Mouse (Mus musculus) heart, postnatal 10 days (tissue): Measurements from ENCODE around the gene Adgra1. TPM values are rescaled to one million over a fixed set of nuclear protein-coding genes. Genes with fewer than 3 reads are reported as not detected.

Experiments
- DNase-seq, 2 experiments: peaks; one replicate each; pipeline ENCODE4 v3.0.0; 2021
- intact Hi-C: fragments of 180-260 bp; cut with DNase I; formaldehyde crosslinking; loops from one replicate; pipeline ENCODE4 v1.15.1; 2025
- total RNA-seq, 2 experiments: library from RNA; stranded (reverse); gene quantifications; 2 replicates each; pipeline ENCODE4 v1.2.3; 2021

The Adgra1 gene
- total RNA-seq, 2 experiments from 2014 or later, result not detected

GRCm38 (mm10) chr7:139901981-139902380 is 68.0 kb downstream of the Adgra1 start:
- intact Hi-C loops, result no loop called here
- DNase-seq, result no peak

DNA sequence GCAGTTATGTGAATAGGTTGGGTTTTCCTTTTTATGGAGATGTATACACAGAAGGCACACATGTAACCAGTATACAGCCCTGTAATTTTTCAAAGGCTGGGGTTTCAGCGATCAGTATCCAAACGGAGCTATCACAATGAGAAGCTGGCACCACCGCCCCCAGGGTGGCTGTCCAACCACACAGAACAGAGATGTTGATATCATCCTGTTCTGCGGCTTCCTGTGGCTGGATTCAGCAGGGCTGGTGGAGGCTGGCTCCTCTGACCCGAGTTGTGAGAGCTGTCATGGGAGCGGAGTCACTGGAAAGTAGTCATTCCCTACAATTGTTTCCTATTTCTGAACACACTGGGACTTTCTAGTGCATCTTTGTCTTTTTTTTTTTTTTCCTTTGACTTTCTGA is 71.3 kb downstream of the Adgra1 start:
- no peak for DNase-seq
- intact Hi-C loops, result loop anchor here (2.0 to 5.0 kb wide), 2 partner anchors 90 to 157 kb away; no protein-coding TSS in a partner anchor

DNA sequence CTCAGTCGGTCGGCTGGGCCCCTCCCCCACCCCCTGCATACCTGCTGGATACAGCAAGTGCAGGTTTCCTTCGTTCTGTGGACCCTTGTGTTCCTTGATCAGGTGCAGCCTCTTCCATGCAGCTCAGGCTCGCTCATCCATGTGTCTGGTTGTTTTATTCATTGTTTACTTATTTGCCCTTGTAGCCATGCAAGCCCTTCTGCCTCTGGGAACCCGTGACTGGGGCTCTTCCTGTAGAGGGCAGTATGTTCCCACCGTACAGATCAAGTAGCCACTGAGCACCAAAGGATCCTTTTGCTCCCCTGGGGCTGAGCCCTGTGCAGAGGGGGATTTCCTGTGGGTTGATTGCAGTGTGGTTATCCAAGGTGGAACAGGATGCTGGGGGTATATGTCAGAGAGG is 71.7 kb downstream of the Adgra1 start:
- intact Hi-C loops, result loop anchor here (2.0 to 5.0 kb wide), 2 partner anchors 89 to 157 kb away; no protein-coding TSS in a partner anchor

GRCm38 (mm10) chr7:139908176-139908575 is 74.2 kb downstream of the Adgra1 start:
- peak in 1 of 2 experiments; percentile 6 for DNase-seq
- intact Hi-C loops, result loop anchor here (5.0 kb wide), 1 partner anchor 154 kb away; no protein-coding TSS in a partner anchor

More for the DNA sequence above, 71.7 kb downstream of the Adgra1 start:
- DNase-seq, result peak; percentile 36 to 55

GRCm38 (mm10) chr7:139909469-139909868 is 75.5 kb downstream of the Adgra1 start:
- no peak for DNase-seq
- intact Hi-C loops, result loop anchor here (5.0 kb wide), 1 partner anchor 153 kb away; no protein-coding TSS in a partner anchor

DNA sequence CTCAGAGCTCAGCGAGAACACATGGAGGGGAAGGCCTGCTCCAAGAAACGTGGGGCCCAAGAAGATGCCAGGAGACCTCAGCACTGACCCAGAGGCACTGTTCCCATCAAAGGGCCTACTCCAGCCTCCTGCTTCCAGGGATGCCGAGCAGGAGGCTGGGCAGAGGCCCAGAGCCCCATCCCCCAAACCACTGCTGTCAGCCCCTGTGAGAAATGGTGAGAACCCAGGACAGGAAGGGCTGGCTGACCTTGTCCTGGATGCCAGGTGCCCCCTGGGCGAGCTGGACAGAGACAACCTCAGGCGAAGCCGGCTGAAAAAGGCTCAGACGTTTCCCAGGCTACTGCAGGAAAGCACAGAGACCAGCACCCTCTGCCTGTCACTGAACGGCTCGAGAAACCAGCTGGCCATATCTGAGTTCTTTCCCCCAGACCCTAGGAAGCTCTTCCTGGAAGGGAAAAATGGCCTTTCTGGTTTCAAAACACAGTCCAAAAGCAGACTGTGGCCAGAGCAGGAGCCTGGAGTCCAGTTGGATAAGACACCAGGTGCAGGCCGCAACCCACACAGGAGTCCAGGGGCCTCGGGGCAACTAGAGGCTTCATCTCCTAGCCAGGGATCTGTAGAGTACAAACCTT is 76.3 kb downstream of the Adgra1 start:
- intact Hi-C loops, result no loop called here
- DNase-seq, result no peak

DNA sequence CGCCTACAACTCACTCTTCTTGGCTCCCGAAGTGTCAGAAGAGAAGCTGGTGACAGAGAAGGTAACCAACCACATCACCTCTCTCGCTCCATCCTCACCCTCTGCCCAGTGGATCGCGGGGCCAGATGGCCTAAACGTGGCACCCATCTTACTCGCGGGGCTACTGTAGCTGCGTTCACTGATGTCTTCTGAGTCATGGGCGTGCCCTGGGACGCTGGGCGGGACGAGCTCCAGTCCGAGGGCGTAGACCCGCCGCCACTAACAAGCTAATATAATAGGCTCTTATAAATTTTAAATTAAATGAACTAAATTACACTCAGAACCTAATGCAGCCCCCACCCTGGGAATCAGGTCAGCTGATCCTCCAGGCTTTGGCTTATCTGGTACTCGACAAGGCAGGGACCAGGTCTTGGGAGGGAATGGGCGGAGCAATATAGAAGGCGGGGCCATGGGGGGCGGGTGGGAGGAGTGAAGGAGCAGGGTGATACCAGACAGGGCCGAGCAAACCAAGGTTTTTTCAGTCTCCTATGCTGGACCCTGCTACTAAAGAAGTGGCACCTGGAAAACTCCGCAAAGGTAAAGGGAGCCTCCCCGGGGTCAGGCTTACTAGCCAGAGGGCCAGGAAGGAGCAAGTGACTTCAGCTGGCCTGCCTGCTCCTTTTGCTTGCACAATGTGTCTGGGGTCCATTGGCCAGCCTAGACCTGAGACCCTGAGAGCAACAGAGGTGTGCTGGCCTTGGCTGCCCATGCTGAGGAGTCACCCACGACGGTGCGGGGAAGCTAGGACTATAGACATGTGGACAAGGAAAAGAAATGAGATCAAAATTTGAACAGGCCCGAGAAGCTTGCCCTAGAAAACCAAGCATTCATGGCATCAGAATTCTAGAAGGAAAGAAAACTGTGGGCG is 80.4 kb downstream of the Adgra1 start:
- intact Hi-C loops, result no loop called here

GRCm38 (mm10) chr7:139915646-139916257 is 81.8 kb downstream of the Adgra1 start:
- no peak for DNase-seq
- intact Hi-C loops, result no loop called here

More for the DNA sequence above, 80.4 kb downstream of the Adgra1 start:
- DNase-seq, result no peak

- intact Hi-C loops, result no loop called here
- no peak for DNase-seq
Measured at GRCm38 (mm10) chr7:139916345-139916744, 82.4 kb downstream of the Adgra1 start.

DNA sequence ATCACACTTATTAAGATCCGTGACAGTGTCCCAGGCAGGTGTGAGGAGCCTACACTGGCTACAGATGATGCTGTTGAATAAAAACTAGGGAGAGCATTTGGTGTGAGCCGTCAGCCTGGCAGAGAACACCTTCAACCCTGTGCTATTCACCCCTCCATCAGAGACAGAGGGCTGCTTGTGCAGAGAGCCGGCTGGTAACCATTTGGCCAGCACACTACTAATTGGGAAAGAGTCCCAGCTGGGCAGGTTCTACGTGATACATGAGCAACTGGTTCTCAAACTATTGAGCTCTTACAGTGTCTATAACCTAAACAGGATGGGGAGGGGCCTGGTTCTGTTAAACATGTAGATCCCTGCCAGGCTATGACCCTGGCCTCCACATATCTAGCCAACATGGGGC is 84.3 kb downstream of the Adgra1 start:
- no peak for DNase-seq
- intact Hi-C loops, result no loop called here

Other genes with a start within 250 kb of the Adgra1 start
- gene Cfap46, start 150.4 kb upstream of the Adgra1 start, total RNA-seq, result under 1 TPM in 1 of 2 experiments, not detected in 1; 0.31 TPM
- gene Kndc1, start 60.5 kb downstream of the Adgra1 start, total RNA-seq, result not detected
- not detected for gene Utf1, start 109.6 kb downstream of the Adgra1 start, total RNA-seq
- gene 6430531B16Rik, start 144.6 kb downstream of the Adgra1 start, total RNA-seq, result not detected
- gene Adam8, start 158.4 kb downstream of the Adgra1 start, total RNA-seq, result under 1 TPM; 0.30 to 0.86 TPM
- gene Zfp511, start 202.2 kb downstream of the Adgra1 start, total RNA-seq, result 10 to 100 TPM; 13.1 to 13.8 TPM
- gene Tubgcp2, start 202.5 kb downstream of the Adgra1 start, total RNA-seq, result 10 to 100 TPM; 36.5 to 37.1 TPM
- gene Msx3, start 214.9 kb downstream of the Adgra1 start, total RNA-seq, result not detected
- gene Caly, start 248.4 kb downstream of the Adgra1 start, total RNA-seq, result under 1 TPM in 1 of 2 experiments, not detected in 1; 0.25 TPM